Mouse (Mus musculus): ENCODE measurements around the gene Rabep1. TPM values are rescaled to one million over a fixed set of nuclear protein-coding genes. Genes with fewer than 3 reads are reported as not detected.
"Not testable (repeated sequence)": the region's sequence is repeated elsewhere in the genome, so short reads cannot be mapped to it uniquely, and the experiment has no call there.

Gene Rabep1
- total RNA-seq, 2 experiments from 2014 or later: 124 to 125 TPM

DNA sequence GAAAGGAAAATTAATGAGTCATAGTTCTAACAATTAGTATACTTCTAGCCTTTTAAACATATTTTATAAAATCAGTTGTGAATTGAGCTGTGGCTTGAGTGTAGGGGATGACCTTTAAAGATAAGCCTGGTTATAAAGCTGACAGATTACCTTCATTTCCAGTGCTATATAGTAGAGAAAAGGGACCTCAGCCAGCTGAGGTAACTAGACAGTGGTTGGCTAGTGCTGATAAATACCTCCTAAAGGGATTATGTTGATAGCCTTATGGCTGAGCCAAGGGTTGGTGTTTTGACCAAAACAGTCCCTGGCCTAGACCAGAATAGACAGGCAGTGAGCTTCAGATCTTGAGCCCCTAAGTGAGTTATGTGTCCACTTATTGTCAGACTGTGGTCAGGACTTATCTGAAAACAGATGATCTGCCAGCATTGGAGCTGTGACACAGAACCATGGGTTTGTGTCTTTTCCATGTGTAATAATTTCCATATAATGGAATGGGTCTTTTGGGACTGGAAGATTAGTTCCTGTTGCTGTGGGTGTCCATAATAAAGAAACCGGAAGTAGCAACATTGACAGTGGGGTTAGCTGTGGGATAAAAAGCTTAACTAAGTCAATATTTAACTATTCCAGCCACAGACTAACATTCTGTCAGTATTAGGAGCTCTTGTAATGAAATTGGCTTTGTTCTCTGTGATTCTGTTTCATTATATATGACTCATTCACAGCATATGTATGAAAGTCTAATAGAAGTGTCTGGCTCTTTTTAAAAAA lies 29.5 kb downstream of the Rabep1 start:
- DNase-seq (ENCODE audit: low spot score in 2 of 2): no peak
- intact Hi-C loops (cut with DNase I): no loop called here

- intact Hi-C loops (cut with DNase I): no loop called here
Observed at GRCm38 (mm10) chr11:70877670-70878069, 33.1 kb downstream of the Rabep1 start.

DNA sequence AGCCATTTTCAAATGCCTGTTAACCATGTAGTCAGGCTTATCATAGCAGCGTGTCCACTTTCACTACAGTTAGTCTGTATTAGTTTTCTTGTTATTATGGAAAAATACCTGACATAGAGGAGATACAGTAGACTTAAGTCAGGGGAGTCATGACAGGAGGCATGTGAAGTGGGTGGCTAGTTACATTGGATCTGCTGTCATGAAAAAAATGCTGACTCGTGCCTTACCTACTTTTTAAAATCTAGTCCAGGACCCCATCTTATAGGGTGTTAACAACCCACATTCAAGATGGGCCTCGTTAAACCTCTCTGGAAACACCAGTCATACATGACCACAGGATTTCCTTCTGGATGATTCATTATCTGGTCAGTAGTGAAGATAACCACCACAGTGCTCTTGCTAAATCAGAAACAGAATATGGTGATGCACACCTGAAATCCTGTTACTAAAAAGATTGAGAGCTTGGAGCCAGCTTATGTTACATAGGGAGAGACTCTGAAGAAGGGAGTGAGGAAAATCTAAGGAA lies 38.4 kb downstream of the Rabep1 start:
- intact Hi-C loops (cut with DNase I): no loop called here
- DNase-seq (ENCODE audit: low spot score in 2 of 2): no peak

More at GRCm38 (mm10) chr11:70877670-70878069, 33.1 kb downstream of the Rabep1 start:
- DNase-seq (ENCODE audit: low spot score in 2 of 2): no peak

DNA sequence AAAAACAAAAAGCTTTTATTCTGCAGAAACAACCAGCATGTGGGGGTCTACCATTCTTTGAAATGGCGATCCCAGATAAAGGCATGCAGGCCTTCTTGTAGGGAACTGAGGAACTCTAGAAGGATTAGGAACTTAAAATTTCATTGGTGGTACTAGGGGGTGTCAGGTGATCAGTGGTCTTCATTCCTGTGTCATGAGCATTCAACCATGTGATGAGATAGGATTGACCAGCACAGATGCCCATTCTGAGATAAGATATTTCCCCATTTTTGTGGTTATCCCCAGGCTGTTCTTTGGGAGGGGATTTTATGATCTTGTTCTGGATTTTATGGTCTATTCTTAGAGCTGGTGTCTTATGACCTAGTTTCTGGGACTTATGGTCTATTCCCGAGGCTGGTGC lies 46.1 kb downstream of the Rabep1 start:
- intact Hi-C loops (cut with DNase I): no loop called here
- DNase-seq (ENCODE audit: low spot score in 2 of 2): no peak

- intact Hi-C loops (cut with DNase I): no loop called here
- no peak for DNase-seq (ENCODE audit: low spot score in 2 of 2)
Observed at GRCm38 (mm10) chr11:70891616-70892015, 47.0 kb downstream of the Rabep1 start.

GRCm38 (mm10) chr11:70897680-70898079 lies 53.1 kb downstream of the Rabep1 start:
- intact Hi-C loops (cut with DNase I): no loop called here
- no peak for DNase-seq (ENCODE audit: low spot score in 2 of 2)

- DNase-seq (ENCODE audit: low spot score in 2 of 2); intact Hi-C loops (cut with DNase I): not testable (repeated sequence)
Observed at GRCm38 (mm10) chr11:70898182-70898581, 53.6 kb downstream of the Rabep1 start.

- DNase-seq (ENCODE audit: low spot score in 2 of 2): peak in 1 of 2 experiments; percentile 14
- intact Hi-C loops (cut with DNase I): no loop called here
Observed at GRCm38 (mm10) chr11:70906681-70907080, 62.1 kb downstream of the Rabep1 start.

DNA sequence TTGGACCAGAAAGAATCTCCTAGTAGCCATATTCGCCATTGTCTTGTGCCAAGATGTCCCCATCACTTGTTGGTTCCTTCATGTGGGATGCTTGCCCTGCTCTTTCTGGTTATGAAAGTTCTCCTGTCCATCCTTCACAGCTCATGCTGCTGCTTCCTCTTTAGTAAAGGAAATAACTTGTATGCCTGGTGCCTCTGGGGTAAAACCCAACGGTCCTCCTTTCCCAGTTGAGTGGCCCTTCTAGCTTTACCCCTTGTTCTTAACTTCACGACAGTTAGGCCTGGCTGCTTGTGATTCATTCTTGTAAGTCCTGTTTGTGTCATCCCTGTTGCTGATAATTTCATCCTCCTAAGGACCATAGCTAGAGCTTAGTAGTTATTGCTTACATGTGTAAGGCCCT lies 66.7 kb downstream of the Rabep1 start:
- no peak for DNase-seq (ENCODE audit: low spot score in 2 of 2)
- intact Hi-C loops (cut with DNase I): no loop called here

DNA sequence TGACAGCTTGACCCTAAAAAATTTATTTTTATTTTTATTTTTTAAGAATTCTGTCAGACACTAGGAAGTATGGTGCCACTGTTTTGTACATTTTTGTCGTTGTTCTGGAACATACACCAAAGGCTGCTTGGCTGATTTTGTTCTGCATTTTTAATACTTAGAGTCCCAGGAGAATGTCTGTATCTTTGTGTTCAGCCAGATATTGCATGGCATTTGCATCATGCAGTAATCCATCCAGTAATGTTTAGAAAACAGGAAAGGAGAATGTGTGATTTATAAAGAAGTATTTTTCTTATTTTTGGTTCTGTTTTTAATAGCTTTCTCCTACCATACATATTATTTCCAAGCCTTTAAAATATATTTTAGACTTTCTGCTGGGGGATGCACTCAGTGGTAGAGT lies 67.3 kb downstream of the Rabep1 start:
- intact Hi-C loops (cut with DNase I): no loop called here
- no peak for DNase-seq (ENCODE audit: low spot score in 2 of 2)

DNA sequence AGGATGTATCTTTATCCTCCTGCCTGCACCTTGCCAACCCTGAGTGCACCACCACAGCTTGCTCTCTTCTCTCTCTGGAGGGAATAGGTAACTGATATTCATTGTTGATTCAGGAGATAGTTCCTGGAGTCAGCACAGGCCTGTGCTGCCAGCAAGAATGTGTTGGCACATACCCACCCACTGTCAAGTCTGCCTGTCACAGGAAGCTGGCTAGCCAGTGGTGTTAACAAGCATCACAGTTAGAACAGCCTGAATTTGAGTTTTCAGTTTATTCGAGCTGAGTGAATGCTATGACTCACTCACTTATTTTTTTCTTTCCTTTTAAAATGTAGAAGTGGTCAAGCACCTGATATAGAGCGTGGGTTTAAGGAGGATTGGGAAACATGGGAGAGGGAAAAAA lies 73.3 kb downstream of the Rabep1 start:
- DNase-seq (ENCODE audit: low spot score in 2 of 2): peak; percentile 41 to 50
- intact Hi-C loops (cut with DNase I): no loop called here

DNA sequence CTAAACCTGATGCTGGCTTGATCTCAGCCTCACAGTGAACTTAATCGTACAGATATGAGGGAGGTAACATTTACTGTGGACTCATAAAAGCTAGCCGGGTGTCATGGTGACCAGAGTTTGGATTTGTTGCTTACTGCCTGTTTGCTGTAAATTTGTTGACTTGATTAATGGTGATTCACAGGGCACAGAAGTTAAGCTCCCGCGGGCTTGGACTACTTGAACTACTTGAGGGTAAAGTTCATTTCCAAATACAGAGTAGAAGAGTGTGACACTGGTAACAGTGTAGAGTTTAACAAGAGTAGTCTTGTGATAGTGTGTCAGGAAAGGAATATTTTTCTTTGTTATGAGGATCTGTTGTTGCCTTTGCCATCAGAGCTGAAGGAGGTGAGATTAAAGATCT lies 74.9 kb downstream of the Rabep1 start:
- intact Hi-C loops (cut with DNase I): no loop called here
- DNase-seq (ENCODE audit: low spot score in 2 of 2): no peak

GRCm38 (mm10) chr11:70931461-70931860 lies 86.9 kb downstream of the Rabep1 start:
- DNase-seq (ENCODE audit: low spot score in 2 of 2): no peak
- intact Hi-C loops (cut with DNase I): no loop called here

DNA sequence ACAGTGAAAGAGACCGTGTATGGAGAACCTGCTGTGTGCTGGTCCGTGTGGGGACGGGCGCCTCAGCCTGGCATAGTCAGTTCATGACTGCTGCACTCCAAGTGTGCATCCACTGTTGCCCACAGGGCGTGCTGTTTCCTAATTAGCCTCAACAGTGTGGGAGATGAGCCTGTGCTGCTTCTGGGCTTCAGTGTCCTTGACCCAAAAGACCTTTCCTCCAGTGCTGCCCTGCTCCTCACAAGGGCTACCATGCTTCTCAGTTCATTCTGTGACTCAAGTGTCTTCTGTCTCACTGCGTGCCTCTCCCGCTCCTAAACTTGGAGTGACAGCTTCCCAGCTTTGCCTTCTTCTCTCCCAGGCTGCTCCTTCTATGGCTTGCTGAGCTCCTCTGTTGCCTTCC lies 90.7 kb downstream of the Rabep1 start:
- intact Hi-C loops (cut with DNase I): no loop called here
- DNase-seq (ENCODE audit: low spot score in 2 of 2): no peak

DNA sequence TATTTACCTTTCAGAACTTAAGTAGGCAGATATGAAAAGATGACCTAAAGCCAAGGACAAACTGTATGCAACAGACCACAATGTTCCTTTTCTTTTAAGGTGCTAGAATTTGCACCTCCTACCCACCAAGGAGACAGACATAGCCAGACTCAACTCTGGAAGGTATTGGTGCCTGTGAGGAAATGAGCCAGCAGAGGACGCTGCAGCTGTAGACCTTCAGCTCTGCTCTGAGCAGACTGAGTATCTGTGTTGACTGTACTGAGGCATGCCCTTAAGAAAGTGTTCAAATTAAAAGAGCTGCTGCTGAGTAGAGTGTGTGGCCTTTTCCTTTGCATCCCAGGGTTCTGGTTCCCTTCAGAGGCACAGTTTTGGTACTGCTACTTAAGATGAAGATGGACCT lies 98.0 kb downstream of the Rabep1 start:
- no peak for DNase-seq (ENCODE audit: low spot score in 2 of 2)
- intact Hi-C loops (cut with DNase I): no loop called here

GRCm38 (mm10) chr11:70943651-70944050 lies 99.1 kb downstream of the Rabep1 start:
- intact Hi-C loops (cut with DNase I): no loop called here
- DNase-seq (ENCODE audit: low spot score in 2 of 2): no peak

DNA sequence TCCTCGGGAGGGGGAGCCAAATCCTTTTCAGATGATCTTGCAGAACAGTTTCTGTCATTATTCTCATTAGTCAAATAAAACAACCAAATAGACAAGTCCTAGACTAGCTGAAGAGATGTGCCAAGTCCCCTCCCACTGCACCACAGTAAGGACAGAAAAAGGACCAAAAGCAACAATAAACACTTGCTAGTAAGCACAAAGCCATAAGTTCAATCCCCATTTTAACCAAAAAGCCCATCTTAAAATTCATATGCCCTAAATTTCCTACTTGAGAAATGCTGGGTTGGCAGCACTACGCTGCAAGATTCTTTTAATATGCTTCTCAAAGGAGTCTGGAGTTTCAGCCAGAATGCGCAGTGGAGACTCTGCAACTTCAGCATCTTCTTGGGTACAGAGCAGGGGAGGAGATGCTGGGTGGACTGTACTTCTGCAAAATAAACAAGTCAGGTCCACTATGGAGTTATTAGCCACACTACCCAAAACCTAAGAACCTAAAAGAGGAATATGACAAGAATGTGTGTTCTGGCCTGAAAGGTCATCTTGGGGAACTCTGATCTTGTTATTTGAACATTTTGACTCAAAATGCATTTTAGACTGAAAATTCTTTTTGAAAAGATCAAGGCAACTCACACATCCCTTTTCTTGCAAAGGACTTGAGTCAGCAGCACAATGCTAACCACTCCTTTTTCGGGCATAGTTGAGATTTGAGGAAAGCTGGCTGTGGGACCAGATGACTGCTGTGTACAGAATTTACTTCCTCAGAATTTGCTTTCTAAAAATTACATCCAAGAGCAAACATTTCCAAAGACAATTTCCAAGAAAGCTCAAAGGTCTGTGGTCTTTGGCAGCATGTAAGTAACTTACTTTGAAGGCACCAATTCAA lies 100.6 kb downstream of the Rabep1 start:
- DNase-seq (ENCODE audit: low spot score in 2 of 2): no peak
- intact Hi-C loops (cut with DNase I): no loop called here

GRCm38 (mm10) chr11:70954711-70955110 lies 110.1 kb downstream of the Rabep1 start:
- intact Hi-C loops (cut with DNase I): no loop called here
- no peak for DNase-seq (ENCODE audit: low spot score in 2 of 2)

DNA sequence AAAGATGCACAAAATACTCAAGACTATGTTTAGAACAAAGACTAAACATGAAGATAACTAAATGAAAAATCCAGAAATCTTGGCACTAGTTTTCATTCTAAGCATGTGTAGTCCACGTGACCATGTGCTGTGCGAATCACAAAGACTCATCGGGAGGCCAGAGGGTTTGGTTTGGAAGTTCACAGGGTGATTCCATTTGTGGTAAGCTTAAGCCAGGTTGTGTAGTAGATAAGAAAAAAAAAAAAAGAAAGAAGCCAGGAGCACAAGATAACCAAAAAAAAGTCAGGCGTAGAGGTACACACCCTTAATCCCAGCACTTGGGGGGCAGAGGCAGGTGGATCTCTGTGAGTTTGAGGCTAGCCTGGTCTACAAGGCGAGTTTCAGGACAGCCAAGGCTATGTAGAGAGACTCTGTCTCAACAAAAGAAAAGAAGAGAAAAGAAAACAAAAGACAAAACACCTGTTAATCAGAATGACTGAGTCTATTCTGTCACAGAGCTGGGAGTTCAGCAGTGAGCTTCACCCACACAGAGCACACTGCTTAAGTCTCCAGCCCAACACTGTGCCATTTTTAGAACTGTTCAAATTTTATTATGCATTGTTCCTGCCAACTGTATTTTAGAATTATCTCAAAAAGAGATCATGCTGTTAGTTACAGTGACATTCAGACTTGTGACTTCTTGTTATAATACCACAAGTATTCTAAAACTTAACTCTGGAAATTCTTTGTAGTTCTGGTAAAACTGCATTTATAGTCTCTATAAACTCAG lies 116.4 kb downstream of the Rabep1 start:
- no peak for DNase-seq (ENCODE audit: low spot score in 2 of 2)
- intact Hi-C loops (cut with DNase I): no loop called here

Measured in left cerebral cortex, postnatal 36 days (tissue).